Mouse (Mus musculus) midbrain, postnatal 0 days (tissue): ENCODE data around the gene R3hdm2. TPM values are rescaled to one million over a fixed set of nuclear protein-coding genes. Genes with fewer than 3 reads are reported as not detected.

Source experiments
- ATAC-seq: fragments of 200-750 bp; cut with Nextera tagmentation; 2 replicates; pipeline ENCODE4 v1.8.0; 2017; ENCODE audit warnings: moderate number of reproducible peaks, mild to moderate bottlenecking, moderate TSS enrichment, moderate library complexity; ENCODE audit not compliant: low FRiP score
- DNase-seq: peaks from one replicate; pipeline ENCODE4 v3.0.0-alpha.2; 2015; ENCODE audit warnings: low spot score
- H3K27ac ChIP-seq: fragments of 300-500 bp; sonication (generic); 2 replicates; pipeline ENCODE4 v1.5.1; 2014; ENCODE audit warnings: low read depth, mild to moderate bottlenecking, low read length, mixed read lengths
- H3K27me3 ChIP-seq: fragments of 300-500 bp; sonication (generic); 2 replicates; pipeline ENCODE4 v1.6.1; 2014; ENCODE audit warnings: low read length, control low read depth, mixed read lengths; ENCODE audit not compliant: insufficient read depth
- H3K36me3 ChIP-seq: fragments of 300-500 bp; sonication (generic); 2 replicates; pipeline ENCODE4 v1.6.1; 2014; ENCODE audit warnings: low read length, control low read depth, mixed read lengths; ENCODE audit not compliant: insufficient read depth
- H3K4me1 ChIP-seq: fragments of 300-500 bp; sonication (generic); 2 replicates; pipeline ENCODE4 v1.6.1; 2014; ENCODE audit warnings: mild to moderate bottlenecking, control low read depth, antibody characterized with exemption, low read length, mixed read lengths; ENCODE audit not compliant: insufficient read depth
- H3K4me2 ChIP-seq: fragments of 300-500 bp; sonication (generic); 2 replicates; pipeline ENCODE4 v1.6.1; 2014; ENCODE audit warnings: low read depth, mild to moderate bottlenecking, low read length, mixed read lengths; ENCODE audit not compliant: poor library complexity, severe bottlenecking
- H3K4me3 ChIP-seq: fragments of 300-500 bp; sonication (generic); 2 replicates; pipeline ENCODE4 v1.5.1; 2014; ENCODE audit warnings: low read depth, mild to moderate bottlenecking, low read length, moderate library complexity
- H3K9ac ChIP-seq: fragments of 300-500 bp; sonication (generic); replicated peaks from 2 replicates; pipeline ENCODE4 v1.6.1; 2014; ENCODE audit warnings: mild to moderate bottlenecking, low read length, moderate library complexity, mixed read lengths; ENCODE audit not compliant: poor library complexity, severe bottlenecking
- H3K9me3 ChIP-seq: fragments of 300-500 bp; sonication (generic); 2 replicates; pipeline ENCODE4 v1.6.1; 2016; ENCODE audit warnings: low read length, control low read depth
- CTCF ChIP-seq: IDR thresholded peaks from 2 replicates; pipeline ENCODE4 v1.5.1; 2016; ENCODE audit warnings: antibody characterized with exemption, mild to moderate bottlenecking
- WGBS: fragments of 180-500 bp; shearing (Covaris S2); extraction: QIAGEN DNeasy Blood & Tissue Kit; methylation state at CpG from one replicate; pipeline ENCODE4 v1.1.7; 2014; 5-methylcytosine and 5-hydroxymethylcytosine counted together
- polyA plus RNA-seq: library from polyadenylated mRNA; unstranded; fragments of >200 nt; fragmentation: Nextera tagmentation; extraction: Ambion mirVana; gene quantifications from 2 replicates; pipeline ENCODE4 v1.2.1, GENCODE M21; 2015
- total RNA-seq: library from RNA; depleted of rRNA; stranded (reverse); fragments of >200 nt; gene quantifications from 2 replicates; pipeline ENCODE4 v1.2.3, GENCODE M21; 2014

R3hdm2 gene
- total and polyA plus RNA-seq, 2 experiments from 2014 or later, result 40.0 to 52.0 TPM

DNA sequence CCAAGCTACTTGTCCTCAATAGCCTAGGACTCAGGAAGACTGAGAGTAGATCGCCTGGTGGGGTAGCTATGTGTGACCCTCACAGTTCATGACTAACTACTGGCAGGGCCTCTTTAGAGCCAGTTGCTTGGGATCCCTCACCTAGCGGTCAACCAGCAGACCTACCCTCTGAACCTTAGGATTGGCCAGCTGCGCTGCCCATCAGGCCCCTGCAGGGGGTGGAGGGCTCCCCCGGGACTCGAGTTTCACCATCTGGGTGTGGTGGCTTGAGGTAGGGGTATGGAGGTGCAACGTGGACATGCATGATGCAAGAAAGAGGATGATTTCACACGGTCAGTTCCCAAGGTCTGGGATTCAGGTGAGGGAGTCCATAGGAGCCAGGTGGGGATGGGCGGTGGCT lies 28.4 kb upstream of the R3hdm2 start:
- no peaks in the 10 kb centered on the region for H3K36me3 ChIP-seq
- no peak overlapping the region for H3K4me2 ChIP-seq
- no peak for DNase-seq
- no peaks in the 10 kb centered on the region for H3K27me3 ChIP-seq
- H3K4me3 ChIP-seq, result no peak overlapping the region
- no peak for ATAC-seq
- H3K4me1 ChIP-seq, result peaks cover 4% of the 10 kb centered on the region; the same call in 1 of the 2 replicates
- H3K9ac ChIP-seq, result no peak overlapping the region
- H3K9me3 ChIP-seq, result no peaks in the 10 kb centered on the region
- no peak for TF ChIP-seq CTCF
- WGBS, result 78% methylated on average over 8 of the region's 8 CpGs
- no peak overlapping the region for H3K27ac ChIP-seq

DNA sequence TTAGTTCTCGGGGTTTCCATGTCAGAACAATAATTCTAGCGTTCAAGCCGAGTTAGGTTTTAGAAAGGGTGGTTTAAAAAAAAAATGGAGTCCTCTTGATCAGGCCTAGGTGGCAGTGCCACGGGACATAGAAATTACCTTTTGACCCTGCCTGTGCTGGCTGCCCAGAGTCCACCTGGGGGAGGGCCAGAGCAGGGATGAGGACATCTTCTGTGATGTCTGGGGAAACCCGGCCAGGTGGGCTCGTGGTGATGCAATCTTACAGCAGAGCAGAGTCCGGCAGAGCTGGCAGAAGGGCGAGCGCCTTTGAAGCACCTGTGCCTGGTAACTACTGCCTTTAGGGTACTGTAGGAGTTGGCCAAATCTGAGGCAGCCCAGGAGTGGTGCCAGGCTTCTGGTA lies 27.9 kb upstream of the R3hdm2 start:
- 93% methylated on average over 9 of the region's 9 CpGs for WGBS
- DNase-seq, result no peak

DNA sequence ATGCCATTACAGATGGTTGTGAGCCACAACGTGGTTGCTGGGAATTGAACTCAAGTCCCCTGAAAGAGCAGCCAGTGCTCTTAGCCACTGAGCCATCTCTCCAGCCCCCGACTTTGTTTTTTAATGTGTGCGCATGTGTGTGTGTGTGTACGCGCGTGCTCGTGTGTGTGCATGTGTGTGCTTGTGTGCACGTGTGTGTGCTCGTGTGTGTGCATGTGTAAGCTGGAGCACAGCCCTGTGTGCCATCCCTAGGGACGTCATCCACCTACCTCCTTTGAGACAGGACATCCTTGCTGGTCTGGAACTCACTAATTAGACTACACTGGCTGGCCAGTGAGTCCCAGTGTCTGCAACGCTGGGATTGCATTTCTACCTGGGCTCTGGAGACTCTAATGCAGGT lies 27.4 kb upstream of the R3hdm2 start:
- DNase-seq, result no peak
- ATAC-seq, result no peak
- Histone ChIP-seq H3K9me3 (no peaks in the 10 kb centered on the region), H3K4me1 (peaks cover 4% of the 10 kb centered on the region; the same call in 1 of the 2 replicates), H3K4me2 (no peak overlapping the region), H3K9ac (no peak overlapping the region), H3K27ac (no peak overlapping the region), H3K4me3 (no peak overlapping the region), H3K27me3 (no peaks in the 10 kb centered on the region), H3K36me3 (no peaks in the 10 kb centered on the region)
- WGBS, result 91% methylated on average over 11 of the region's 11 CpGs
- TF ChIP-seq CTCF, result no peak

More for the DNA sequence above, 27.9 kb upstream of the R3hdm2 start:
- ATAC-seq, result no peak
- H3K9ac ChIP-seq, result no peak overlapping the region
- H3K27me3 ChIP-seq, result no peaks in the 10 kb centered on the region
- H3K4me1 ChIP-seq, result peaks cover 4% of the 10 kb centered on the region; the same call in 1 of the 2 replicates
- H3K36me3 ChIP-seq, result no peaks in the 10 kb centered on the region
- no peak overlapping the region for H3K27ac ChIP-seq
- no peak overlapping the region for H3K4me2 ChIP-seq
- no peaks in the 10 kb centered on the region for H3K9me3 ChIP-seq
- TF ChIP-seq CTCF, result no peak
- H3K4me3 ChIP-seq, result no peak overlapping the region

DNA sequence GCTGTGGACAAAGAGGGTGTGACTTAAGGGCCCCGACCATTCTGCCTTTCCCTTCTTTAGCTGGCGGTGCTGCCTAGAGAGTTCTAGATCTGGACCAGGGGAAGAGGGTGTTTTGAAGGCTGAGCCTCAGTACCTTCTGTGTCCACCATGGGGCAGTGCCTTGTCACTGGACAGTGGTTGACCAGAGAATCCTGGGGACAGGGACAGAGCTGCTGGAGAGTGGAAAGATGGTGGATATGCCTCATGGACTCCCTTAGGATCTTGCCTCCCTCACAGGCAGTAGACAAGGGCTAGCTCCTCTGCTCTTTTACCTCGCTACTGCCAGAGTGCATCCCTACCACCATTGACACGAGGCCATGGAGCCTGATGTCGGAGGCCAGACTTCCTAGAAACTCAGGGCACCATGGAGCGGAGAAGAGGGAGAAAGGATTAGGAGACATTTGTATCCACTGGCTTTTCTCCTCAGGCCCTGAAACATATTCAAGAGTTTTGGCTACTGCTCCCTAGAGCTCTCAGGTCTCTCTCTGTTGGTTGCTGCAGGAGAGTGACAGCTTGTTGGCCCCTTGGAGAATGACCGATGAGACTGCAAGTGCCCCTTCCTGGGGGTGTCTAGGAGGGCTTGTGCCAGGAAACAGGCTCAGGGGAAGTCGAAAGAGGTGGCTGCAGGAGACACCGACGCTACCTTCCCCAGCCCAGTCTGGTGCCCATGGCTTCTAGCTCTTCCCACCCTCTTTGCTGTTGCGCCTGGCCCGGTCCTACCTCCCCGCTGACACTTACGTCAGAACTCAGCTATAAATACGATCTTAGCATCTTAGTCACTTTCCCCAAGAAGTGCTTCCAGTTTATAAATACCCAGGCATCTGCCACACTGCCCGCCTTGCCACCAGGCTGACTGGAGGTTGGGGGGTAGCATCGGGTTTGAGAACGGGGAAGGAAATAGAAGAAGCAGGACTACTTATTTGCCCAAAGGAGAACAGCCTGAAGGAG lies 25.9 kb upstream of the R3hdm2 start, which contains the start of gene Inhbe:
TSS of gene Inhbe (minus strand) at position 503 of the 987 bp plus-strand sequence.
- no peaks in the 10 kb centered on the region for H3K36me3 ChIP-seq
- DNase-seq (no peak), ATAC-seq (no peak)
- no peak within 1 kb of the TSS for H3K9ac ChIP-seq
- H3K27ac ChIP-seq, result no peak within 1 kb of the TSS
- TF ChIP-seq CTCF, result peak; percentile 52
- H3K4me1 ChIP-seq, result peaks cover 4% of the 10 kb centered on the region; the same call in 1 of the 2 replicates
- no peaks in the 10 kb centered on the region for H3K27me3 ChIP-seq
- no peak within 1 kb of the TSS for H3K4me2 ChIP-seq
- H3K4me3 ChIP-seq, result no peak within 1 kb of the TSS
- WGBS, result 89% methylated on average over 18 of the region's 18 CpGs
- no peaks in the 10 kb centered on the region for H3K9me3 ChIP-seq

DNA sequence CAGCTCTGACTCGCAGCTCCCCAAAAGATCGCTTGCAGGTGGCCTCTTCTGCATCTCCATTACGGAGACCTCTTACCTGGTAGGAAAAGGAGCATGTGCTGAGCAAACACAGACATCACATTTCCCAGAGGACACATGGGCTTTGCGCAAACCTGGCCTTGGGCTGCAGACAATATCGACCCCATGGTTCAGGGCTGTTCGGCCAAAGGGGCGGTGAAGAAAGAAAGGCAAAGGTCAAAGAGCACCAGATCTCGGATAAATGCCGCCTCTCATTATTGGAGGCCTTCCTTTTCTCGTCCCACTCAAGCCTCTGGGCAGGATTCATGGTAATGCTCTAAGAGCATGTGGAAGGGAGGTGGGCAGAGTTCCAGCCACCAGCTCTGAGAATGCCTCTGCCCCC lies 24.8 kb upstream of the R3hdm2 start:
- H3K4me3 ChIP-seq, result no peak overlapping the region
- no peaks in the 10 kb centered on the region for H3K36me3 ChIP-seq
- H3K9me3 ChIP-seq, result no peaks in the 10 kb centered on the region
- ATAC-seq, result no peak
- no peak for TF ChIP-seq CTCF
- H3K27ac ChIP-seq, result no peak overlapping the region
- no peak for DNase-seq
- 56% methylated on average over 10 of the region's 10 CpGs for WGBS
- no peak overlapping the region for H3K9ac ChIP-seq
- no peak overlapping the region for H3K4me2 ChIP-seq
- peaks cover 4% of the 10 kb centered on the region; the same call in 1 of the 2 replicates for H3K4me1 ChIP-seq
- no peaks in the 10 kb centered on the region for H3K27me3 ChIP-seq

DNA sequence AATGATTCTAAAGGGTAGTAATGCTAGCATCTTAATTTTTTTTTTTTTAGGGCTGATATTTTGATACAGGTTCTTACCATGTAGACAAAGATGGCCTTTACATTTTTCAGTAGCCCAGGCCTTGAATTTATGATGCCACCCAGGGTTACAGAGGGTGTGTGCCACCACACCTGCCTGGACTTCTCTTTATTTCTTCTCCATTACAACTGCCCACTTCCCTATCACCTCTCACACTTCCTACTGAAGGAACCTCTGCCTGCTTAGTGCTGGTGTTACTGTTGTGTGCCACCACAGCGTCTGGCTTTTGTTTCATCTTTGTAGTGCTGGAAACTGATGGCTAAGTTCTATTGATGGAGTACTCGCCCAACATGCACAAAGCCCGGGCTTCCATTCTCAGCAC lies 19.4 kb upstream of the R3hdm2 start:
- H3K4me3 ChIP-seq, result no peak overlapping the region
- WGBS, result 88% methylated on average over 3 of the region's 3 CpGs
- no peaks in the 10 kb centered on the region for H3K36me3 ChIP-seq
- no peaks in the 10 kb centered on the region for H3K9me3 ChIP-seq
- no peak for DNase-seq
- ATAC-seq, result no peak
- H3K9ac ChIP-seq, result no peak overlapping the region
- H3K27ac ChIP-seq, result no peak overlapping the region
- no peaks in the 10 kb centered on the region for H3K4me1 ChIP-seq
- no peak overlapping the region for H3K4me2 ChIP-seq
- no peaks in the 10 kb centered on the region for H3K27me3 ChIP-seq
- no peak for TF ChIP-seq CTCF
